Mouse (Mus musculus) lung, embryonic 16.5 days (tissue): ENCODE data around the gene Add3. TPM values are rescaled to one million over a fixed set of nuclear protein-coding genes. Genes with fewer than 3 reads are reported as not detected.

ENCODE experiments used
- ATAC-seq: fragments of 200-750 bp; cut with Nextera tagmentation; 2 replicates; pipeline ENCODE4 v1.8.0; 2017; ENCODE audit warnings: low read depth, mild to moderate bottlenecking, moderate library complexity
- H3K27ac ChIP-seq: fragments of 300-500 bp; sonication (generic); 2 replicates; pipeline ENCODE4 v1.5.1; 2014; ENCODE audit warnings: mild to moderate bottlenecking, control low read depth, low read length
- H3K27me3 ChIP-seq: fragments of 300-500 bp; sonication (generic); 2 replicates; pipeline ENCODE4 v1.6.1; 2014; ENCODE audit warnings: low read depth, low read length, mixed read lengths; ENCODE audit not compliant: control insufficient read depth, insufficient read depth
- H3K36me3 ChIP-seq: fragments of 300-500 bp; sonication (generic); 2 replicates; pipeline ENCODE4 v1.6.1; 2014; ENCODE audit warnings: low read length; ENCODE audit not compliant: control insufficient read depth, insufficient read depth
- H3K4me1 ChIP-seq: fragments of 300-500 bp; sonication (generic); replicated peaks from 2 replicates; pipeline ENCODE4 v1.6.1; 2014; ENCODE audit warnings: low read length, mixed read lengths; ENCODE audit not compliant: control insufficient read depth, insufficient read depth
- H3K4me2 ChIP-seq: fragments of 300-500 bp; sonication (generic); 2 replicates; pipeline ENCODE4 v1.6.1; 2014; ENCODE audit warnings: low read depth, low read length, control low read depth
- H3K4me3 ChIP-seq: fragments of 300-500 bp; sonication (generic); 2 replicates; pipeline ENCODE4 v1.5.1; 2014; ENCODE audit warnings: mild to moderate bottlenecking, low read length, control low read depth
- H3K9ac ChIP-seq: fragments of 300-500 bp; sonication (generic); 2 replicates; pipeline ENCODE4 v1.6.1; 2014; ENCODE audit warnings: low read length, control low read depth
- H3K9me3 ChIP-seq: fragments of 300-500 bp; sonication (generic); 2 replicates; pipeline ENCODE4 v1.6.1; 2016; ENCODE audit warnings: low read length; ENCODE audit not compliant: control insufficient read depth
- WGBS: fragments of 180-500 bp; shearing (Covaris S2); extraction: QIAGEN DNeasy Blood & Tissue Kit; methylation state at CpG from one replicate; pipeline ENCODE4 v1.1.7; 2014; 5-methylcytosine and 5-hydroxymethylcytosine counted together
- polyA plus RNA-seq: library from polyadenylated mRNA; unstranded; fragments of >200 nt; fragmentation: Nextera tagmentation; extraction: Ambion mirVana; gene quantifications from 2 replicates; pipeline ENCODE4 v1.2.1, GENCODE M21; 2015

The Add3 gene
- polyA plus RNA-seq, 1 experiment from 2014 or later: 101 TPM

GRCm38 (mm10) chr19:53107361-53108247, 32.6 kb upstream of the Add3 start:
- H3K36me3 ChIP-seq: no peaks in the 10 kb centered on the region
- peaks cover 34% of the 10 kb centered on the region for H3K4me1 ChIP-seq
- 44% methylated on average over 18 of the region's 18 CpGs for WGBS
- no peaks in the 10 kb centered on the region for H3K9me3 ChIP-seq
- peak overlapping the region; percentile 32 for H3K27ac ChIP-seq
- no peaks in the 10 kb centered on the region for H3K27me3 ChIP-seq
- H3K9ac ChIP-seq: no peak overlapping the region
- no peak overlapping the region for H3K4me3 ChIP-seq
- peak; percentile 47 for ATAC-seq
- 0 out of 2 replicates have a peak overlapping the region, but pooled peaks have one; percentile 12 for H3K4me2 ChIP-seq

DNA sequence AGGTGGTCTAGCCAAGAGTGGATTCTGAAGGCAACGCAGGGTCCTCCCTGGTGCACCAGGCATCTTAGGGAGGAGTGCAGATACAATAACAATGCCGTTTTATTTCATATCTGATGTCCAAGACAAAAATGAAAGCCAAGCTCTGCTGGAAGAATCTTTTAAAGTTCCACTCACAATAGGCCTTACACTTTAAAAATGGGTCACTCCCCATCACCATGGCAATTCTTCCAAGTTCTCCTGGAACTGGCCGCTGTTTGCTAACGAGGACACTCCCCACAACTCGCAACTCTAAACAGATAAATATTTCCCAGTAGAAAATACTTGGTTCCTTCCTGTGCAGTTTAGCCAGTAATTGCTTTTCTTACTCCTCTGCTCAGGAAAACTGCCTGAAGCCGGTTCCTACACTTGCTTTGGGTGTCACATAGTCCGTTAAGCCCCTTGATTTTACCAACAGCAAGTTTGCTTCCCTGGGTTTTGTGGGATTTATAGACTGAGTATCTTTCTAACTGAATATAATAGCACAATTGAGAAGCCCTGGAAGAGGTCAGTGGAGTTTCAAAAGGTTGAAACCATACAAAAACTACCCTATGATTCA, 28.1 kb upstream of the Add3 start:
- ATAC-seq: 0 out of 2 replicates have a peak, but pooled peaks have one; percentile 35
- WGBS: 55% methylated on average over 7 of the region's 7 CpGs
- Histone ChIP-seq H3K36me3 (no peaks in the 10 kb centered on the region), H3K9ac (no peak overlapping the region), H3K4me3 (no peak overlapping the region), H3K9me3 (peaks cover 2% of the 10 kb centered on the region; the same call in 1 of the 2 replicates), H3K27me3 (no peaks in the 10 kb centered on the region), H3K4me1 (peaks cover 11% of the 10 kb centered on the region), H3K4me2 (no peak overlapping the region), H3K27ac (no peak overlapping the region)

GRCm38 (mm10) chr19:53119255-53119795, 20.9 kb upstream of the Add3 start:
- WGBS: 76% methylated on average over 8 of the region's 8 CpGs
- H3K4me2 ChIP-seq: no peak overlapping the region
- H3K4me1 ChIP-seq: no peaks in the 10 kb centered on the region

DNA sequence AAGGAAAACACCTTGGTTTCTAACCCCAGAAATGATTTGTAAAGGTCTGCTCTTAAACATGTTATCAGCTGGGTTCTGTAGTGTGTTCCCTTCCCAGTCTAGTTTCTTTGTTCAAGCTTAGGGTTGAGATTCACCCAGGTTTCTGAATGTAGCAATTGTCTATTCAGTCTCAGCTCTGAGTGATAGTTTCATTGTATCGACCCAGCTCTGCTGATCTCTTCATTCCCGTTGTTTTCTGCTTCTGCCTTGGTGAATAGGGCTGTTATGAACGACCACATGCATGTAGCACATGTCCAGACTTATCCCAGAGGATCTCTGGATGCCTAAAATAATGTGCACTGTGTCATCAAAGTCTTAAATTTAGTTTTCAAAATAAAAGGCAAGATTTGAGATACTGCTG, 19.8 kb upstream of the Add3 start:
- 77% methylated on average over 3 of the region's 3 CpGs for WGBS
- no peak overlapping the region for H3K27ac ChIP-seq
- no peak overlapping the region for H3K9ac ChIP-seq
- no peaks in the 10 kb centered on the region for H3K36me3 ChIP-seq
- H3K27me3 ChIP-seq: no peaks in the 10 kb centered on the region
- H3K4me3 ChIP-seq: no peak overlapping the region
- H3K9me3 ChIP-seq: peaks cover 9% of the 10 kb centered on the region; the same call in 1 of the 2 replicates
- no peaks in the 10 kb centered on the region; the same call in 1 of the 2 replicates for H3K4me1 ChIP-seq
- no peak overlapping the region for H3K4me2 ChIP-seq
- ATAC-seq: no peak

More at GRCm38 (mm10) chr19:53119255-53119795, 20.9 kb upstream of the Add3 start:
- ATAC-seq: no peak
- no peak overlapping the region for H3K27ac ChIP-seq
- no peak overlapping the region for H3K4me3 ChIP-seq
- H3K9me3 ChIP-seq: peaks cover 9% of the 10 kb centered on the region; the same call in 1 of the 2 replicates
- H3K9ac ChIP-seq: no peak overlapping the region
- H3K27me3 ChIP-seq: no peaks in the 10 kb centered on the region
- no peaks in the 10 kb centered on the region for H3K36me3 ChIP-seq

- Histone ChIP-seq H3K4me1 (peaks cover 3% of the 10 kb centered on the region), H3K27me3 (no peaks in the 10 kb centered on the region), H3K27ac (no peak overlapping the region), H3K4me3 (no peak overlapping the region), H3K4me2 (no peak overlapping the region), H3K9ac (no peak overlapping the region), H3K36me3 (no peaks in the 10 kb centered on the region), H3K9me3 (peaks cover 2% of the 10 kb centered on the region; the same call in 1 of the 2 replicates)
- 0 out of 2 replicates have a peak, but pooled peaks have one; percentile 17 for ATAC-seq
- 33% methylated on average over 6 of the region's 6 CpGs for WGBS
These were observed 17.5 kb upstream of the Add3 start for GRCm38 (mm10) chr19:53122641-53123241.

DNA sequence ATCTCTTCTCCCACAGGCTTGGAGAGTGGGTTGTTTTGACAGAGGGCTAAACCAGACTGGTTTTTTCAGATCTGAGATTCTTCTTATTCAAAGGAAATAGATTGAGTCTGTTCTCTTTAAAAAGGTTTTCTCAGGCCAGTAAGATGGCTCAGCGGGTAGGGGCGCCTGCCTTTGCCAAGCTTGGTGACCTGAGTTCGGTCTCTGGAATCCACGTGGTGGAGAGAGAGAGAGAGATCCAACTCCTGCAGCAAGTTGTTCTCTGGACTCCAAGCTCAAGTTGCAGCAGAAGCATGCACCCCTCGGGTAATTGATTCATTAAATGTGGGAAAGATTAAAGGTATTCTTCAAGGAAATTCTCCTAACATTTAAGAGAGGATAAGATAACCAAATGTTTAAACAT, 16.9 kb upstream of the Add3 start:
- Histone ChIP-seq H3K27me3 (no peaks in the 10 kb centered on the region), H3K36me3 (no peaks in the 10 kb centered on the region), H3K4me2 (no peak overlapping the region), H3K9me3 (peaks cover 2% of the 10 kb centered on the region; the same call in 1 of the 2 replicates), H3K27ac (no peak overlapping the region), H3K4me1 (peaks cover 8% of the 10 kb centered on the region), H3K4me3 (no peak overlapping the region), H3K9ac (no peak overlapping the region)
- WGBS: 39% methylated on average over 5 of the region's 5 CpGs
- ATAC-seq: no peak

GRCm38 (mm10) chr19:53125679-53126078, 14.6 kb upstream of the Add3 start:
- 34% methylated on average over 2 of the region's 2 CpGs for WGBS
- H3K9ac ChIP-seq: no peak overlapping the region
- H3K4me3 ChIP-seq: no peak overlapping the region
- no peaks in the 10 kb centered on the region for H3K27me3 ChIP-seq
- H3K4me1 ChIP-seq: peaks cover 27% of the 10 kb centered on the region
- peak; percentile 68; the same call in 1 of the 2 replicates for ATAC-seq
- peaks cover 2% of the 10 kb centered on the region; the same call in 1 of the 2 replicates for H3K9me3 ChIP-seq
- no peak overlapping the region for H3K27ac ChIP-seq
- no peak overlapping the region for H3K4me2 ChIP-seq
- H3K36me3 ChIP-seq: no peaks in the 10 kb centered on the region

DNA sequence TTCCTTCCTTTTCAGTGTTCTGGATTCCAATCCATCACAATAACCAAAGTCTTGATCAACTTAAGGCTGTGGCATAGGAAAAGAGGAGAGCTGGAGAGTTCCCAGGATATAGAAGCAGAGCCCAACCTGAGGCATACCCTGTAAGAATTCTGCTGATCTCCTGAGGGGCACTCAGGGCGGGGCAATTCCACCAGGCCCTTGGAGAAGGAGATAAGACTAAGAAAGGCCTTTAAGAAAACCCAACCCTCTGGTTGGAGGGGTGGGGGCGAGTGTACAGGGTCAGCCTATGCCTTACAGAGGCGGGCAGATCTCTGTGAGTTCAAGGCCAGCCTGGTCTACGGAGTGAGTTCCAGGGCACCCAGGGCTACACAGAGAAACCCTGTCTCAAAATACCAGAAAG, 13.7 kb upstream of the Add3 start:
- Histone ChIP-seq H3K36me3 (no peaks in the 10 kb centered on the region), H3K4me1 (peaks cover 27% of the 10 kb centered on the region), H3K4me3 (no peak overlapping the region), H3K9me3 (peaks cover 1% of the 10 kb centered on the region; the same call in 1 of the 2 replicates), H3K27me3 (no peaks in the 10 kb centered on the region), H3K4me2 (no peak overlapping the region), H3K27ac (no peak overlapping the region), H3K9ac (no peak overlapping the region)
- no peak for ATAC-seq
- WGBS: 71% methylated on average over 4 of the region's 4 CpGs
